Mouse (Mus musculus): ENCODE measurements around the gene Shc1.

GRCm38 (mm10) chr3:89387632-89388031 lies 30.6 kb upstream of the Shc1 start:
- TF ChIP-seq GATA1 (IDR thresholded peaks at IDR 0.05; ENCODE audit: borderline replicate concordance, low read length) = no peak
- TF ChIP-seq CTCF (IDR thresholded peaks at IDR 0.05; ENCODE audit: low read depth, low read length) = no peak
